Mouse (Mus musculus): ENCODE data around the gene Capn1.

- no peak for TF ChIP-seq CTCF (IDR thresholded peaks at IDR 0.05; ENCODE audit: low read depth, low read length)
- TF ChIP-seq POLR2A (IDR thresholded peaks at IDR 0.05; ENCODE audit: borderline replicate concordance, low read depth, low read length) = no peak
Measured at GRCm38 (mm10) chr19:5991467-5991866, 24.2 kb downstream of the Capn1 start.
